8 mouse cellular contexts compared by ENCODE assay signal in genomic region chr2:136713299-136713758, GRCm38 (mm10). TPM values are rescaled to one million over a fixed set of nuclear protein-coding genes. Genes with fewer than 3 reads are reported as not detected.
A peak's percentile ranks its signal among the peaks of the same experiment; 100 is the strongest.
DNase-seq lines count a peak whose midpoint lies in the region; ATAC-seq lines count a peak whose summit lies in the region.

Gene Snap25, plus strand, starts transcription at chr2:136713453.

- H3K27ac ChIP-seq in hindbrain, embryonic 13.5 days = peak within 1 kb of the TSS; percentile 95
- H3K27ac ChIP-seq in limb, embryonic 10.5 days = no peak within 1 kb of the TSS

- no peaks in the 10 kb centered on the region for H3K27me3 ChIP-seq in hindbrain, embryonic 13.5 days
- H3K27me3 ChIP-seq in limb, embryonic 10.5 days (ENCODE audit: low read depth, poor library complexity, severe bottlenecking) = peaks cover 4% of the 10 kb centered on the region; the same call in 1 of the 2 replicates

- H3K4me1 ChIP-seq in hindbrain, embryonic 13.5 days (replicated peaks) = peaks cover 36% of the 10 kb centered on the region
- H3K4me1 ChIP-seq in limb, embryonic 10.5 days = peaks cover 24% of the 10 kb centered on the region

- no peaks in the 10 kb centered on the region for H3K36me3 ChIP-seq in hindbrain, embryonic 13.5 days
- H3K36me3 ChIP-seq in limb, embryonic 10.5 days = no peaks in the 10 kb centered on the region

- H3K9ac ChIP-seq in hindbrain, embryonic 13.5 days = peak within 1 kb of the TSS; percentile 80

- WGBS in hindbrain, embryonic 13.5 days = under 1% methylated on average over 20 of the region's 20 CpGs
- WGBS in limb, embryonic 10.5 days = under 1% methylated on average over 20 of the region's 20 CpGs

- peak within 1 kb of the TSS; percentile 60 for H3K4me2 ChIP-seq in hindbrain, embryonic 13.5 days

- no peaks in the 10 kb centered on the region for H3K9me3 ChIP-seq in hindbrain, embryonic 13.5 days
- no peaks in the 10 kb centered on the region for H3K9me3 ChIP-seq in limb, embryonic 10.5 days (replicated peaks)

- ATAC-seq in hindbrain, embryonic 13.5 days (ENCODE audit: low FRiP score) = peak; percentile 87

- H3K4me3 ChIP-seq in hindbrain, embryonic 13.5 days = peak within 1 kb of the TSS; percentile 59
- peak within 1 kb of the TSS; percentile 55 for H3K4me3 ChIP-seq in limb, embryonic 10.5 days

- DNase-seq in ovary, postnatal 36 days (ENCODE audit: low spot score) = peak; percentile 25
- DNase-seq in ovary, postnatal 10 days (ENCODE audit: low spot score) = no peak
- peak; percentile 95 for DNase-seq in embryo, embryonic 10 days (ENCODE audit: low spot score)
- DNase-seq in limb, embryonic 10.5 days (ENCODE audit: low spot score) = peak; percentile 78
- DNase-seq in right cerebral cortex, adult 2 months (ENCODE audit: low spot score in 2 of 2) = peak; percentile 88 to 91
- DNase-seq in thymus, postnatal 10 days (ENCODE audit: low spot score in 2 of 2) = no peak
- DNase-seq in kidney, adult 8-10 months = no peak

RNA-seq across cellular contexts. Expression of gene Snap25, which starts in this region (rescaled TPM):
- polyA plus RNA-seq in hindbrain, embryonic 13.5 days (2015; fragmentation: Nextera tagmentation; extraction: Ambion mirVana) = 134 and 141 TPM in 2 replicates
- polyA plus RNA-seq in limb, embryonic 10.5 days (2016; fragmentation: Nextera tagmentation; extraction: Ambion mirVana) = 0.36 and 0.39 TPM in 2 replicates

Comparison
In these comparisons a context has a peak if more than half of its experiments do, and no peak if none do; other contexts are left out.
1. RNA of gene Snap25 (polyA plus RNA-seq): 134 to 141 TPM in hindbrain, embryonic 13.5 days; 0.36 to 0.39 TPM in limb, embryonic 10.5 days; every median in the first group is over 10 times any median in the second.
2. DNase-seq: peak in ovary, postnatal 36 days (single experiment), embryo, embryonic 10 days (single experiment) and right cerebral cortex, adult 2 months (2 of 2); none in ovary, postnatal 10 days (single experiment), thymus, postnatal 10 days (0 of 2) and kidney, adult 8-10 months (0 of 2).
3. Peak in DNase-seq and H3K4me3 ChIP-seq in limb, embryonic 10.5 days; RNA of the gene not detected or under 1 TPM.